Mouse (Mus musculus) E14TG2a.4 (cell line): ENCODE measurements at regions not wholly inside any gene's neighbourhood (a gene's known extent, or its start where the extent isn't known, plus 50 kb on each side); places are given as distances from the start of the nearest gene placed in this dataset.

Experiments
- CTCF ChIP-seq: conservative IDR thresholded peaks from 2 replicates; pipeline ENCODE4 v1.5.1; 2014; ENCODE audit warnings: low read length
- NANOG ChIP-seq: IDR thresholded peaks from 2 replicates; pipeline ENCODE4 v1.6.1; 2014; ENCODE audit warnings: borderline replicate concordance, low read length, mixed read lengths
- POU5F1 ChIP-seq: IDR thresholded peaks from 2 replicates; pipeline ENCODE4 v1.6.1; 2014; ENCODE audit warnings: low read length, borderline replicate concordance

DNA sequence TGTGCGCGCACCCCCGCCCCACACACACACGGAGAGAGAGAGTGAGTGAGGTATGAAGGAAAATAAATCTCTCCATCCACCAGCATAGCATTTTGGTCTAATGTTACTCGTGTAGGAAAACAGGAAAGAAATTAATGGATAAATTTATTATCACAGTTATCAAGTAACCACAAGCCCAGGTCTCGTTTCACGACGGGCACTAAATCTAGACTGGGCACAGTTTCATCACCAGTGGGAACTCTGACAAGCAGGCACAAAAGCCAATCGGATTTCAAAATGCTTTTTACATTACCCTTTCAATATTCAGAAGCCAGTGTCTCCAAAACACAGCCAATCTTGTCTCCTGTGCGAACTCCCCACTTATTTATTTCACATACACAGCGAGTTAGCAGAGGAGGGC, 244.9 kb upstream of the Lrtm1 start:
- no peak for TF ChIP-seq CTCF
- TF ChIP-seq NANOG, result no peak
- no peak for TF ChIP-seq POU5F1
